Mouse (Mus musculus) layer of hippocampus, adult 8-10 months (tissue): ENCODE data around the gene Lrit3. TPM values are rescaled to one million over a fixed set of nuclear protein-coding genes. Genes with fewer than 3 reads are reported as not detected.
A peak's percentile ranks its signal among the peaks of the same experiment; 100 is the strongest.

Source experiments
- DNase-seq, 2 experiments: peaks; one replicate each; pipeline ENCODE4 v3.0.0; 2022; ENCODE audit warnings: low spot score in 2 of 2
- total RNA-seq, 4 experiments: library from RNA; stranded (reverse); gene quantifications; 2 replicates each; pipeline ENCODE4 v1.2.4; 2022

Lrit3 gene
- total RNA-seq, result under 1 TPM in 1 of 4 experiments, not detected in 3; 0.18 TPM

DNA sequence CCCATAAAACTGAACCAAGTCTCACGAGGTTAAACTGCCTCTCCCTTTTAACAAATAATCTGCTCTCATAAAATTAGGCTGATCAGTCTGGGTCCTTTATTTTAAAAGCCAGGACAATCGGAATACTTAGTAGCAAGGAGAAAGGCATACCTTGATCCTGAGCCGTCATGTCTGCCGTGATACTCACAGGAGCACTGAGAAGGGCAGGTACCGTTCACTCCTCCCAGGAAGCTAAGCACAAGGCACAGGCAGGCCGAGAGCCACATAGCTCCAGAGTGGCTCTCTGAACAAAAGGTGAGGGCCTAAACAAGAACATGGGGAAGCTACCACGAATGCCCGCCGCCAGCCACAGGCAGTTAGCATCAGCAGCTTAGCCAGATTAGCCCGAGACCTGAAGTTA, at the start of gene Lrit3:
Lrit3 (minus strand) TSS at position 266 of the 400 bp plus-strand sequence.
- no peak for DNase-seq

DNA sequence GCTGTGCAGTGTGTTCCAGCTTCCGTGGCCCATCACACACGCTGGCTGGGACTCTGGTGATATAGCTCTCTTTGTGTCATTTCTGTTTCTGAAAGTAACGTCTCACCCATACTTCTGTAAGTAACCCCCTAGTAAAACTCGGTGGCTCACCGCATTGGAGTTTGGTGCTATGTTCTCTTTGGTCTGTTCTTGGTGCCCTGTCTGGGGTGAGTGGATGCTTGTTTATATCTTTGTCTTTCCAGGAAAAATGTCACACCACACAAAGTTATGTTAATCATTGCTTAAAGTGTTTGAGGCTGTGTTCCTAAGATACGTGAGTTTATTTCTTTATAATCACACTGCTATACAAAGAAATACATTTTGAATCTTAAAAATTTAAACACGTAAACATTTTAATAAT, 43.0 kb upstream of the Lrit3 start:
- no peak for DNase-seq

- DNase-seq, result no peak
Observed at GRCm38 (mm10) chr3:129845868-129846267, 42.0 kb upstream of the Lrit3 start.

- no peak for DNase-seq
Observed at GRCm38 (mm10) chr3:129838017-129838416, 34.2 kb upstream of the Lrit3 start.

DNA sequence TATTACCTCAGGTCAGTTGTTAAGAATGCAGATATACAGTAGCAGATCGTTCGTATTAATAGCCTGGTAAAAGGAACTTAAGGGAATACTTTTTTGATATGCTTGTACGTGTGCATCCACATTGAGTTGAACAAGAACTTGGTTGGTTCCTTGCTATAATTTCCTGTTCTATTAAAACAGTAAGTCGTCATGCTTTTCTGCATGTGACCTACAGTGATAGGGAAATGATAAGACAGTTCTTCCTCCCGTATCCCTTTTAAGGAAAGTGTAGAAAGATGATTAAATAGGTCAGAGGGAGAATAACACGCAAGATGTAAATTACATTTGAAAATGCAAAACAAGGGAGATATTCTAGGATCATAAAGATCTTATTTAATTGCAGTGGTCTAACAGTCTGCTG, 33.1 kb upstream of the Lrit3 start:
- no peak for DNase-seq

- no peak for DNase-seq
Observed at GRCm38 (mm10) chr3:129836051-129836697, 32.3 kb upstream of the Lrit3 start.

- DNase-seq, result no peak
Observed at GRCm38 (mm10) chr3:129835388-129835934, 31.6 kb upstream of the Lrit3 start, which contains the start of gene Cfi. Cfi (plus strand) TSS chr3:129835884.

- peak; percentile 93 to 96 for DNase-seq
Observed at GRCm38 (mm10) chr3:129831035-129831568, 27.3 kb upstream of the Lrit3 start, which contains the start of gene Gar1. Gar1 (minus strand) TSS chr3:129831396.

- no peak for DNase-seq
Observed at GRCm38 (mm10) chr3:129830626-129831025, 26.8 kb upstream of the Lrit3 start.

DNA sequence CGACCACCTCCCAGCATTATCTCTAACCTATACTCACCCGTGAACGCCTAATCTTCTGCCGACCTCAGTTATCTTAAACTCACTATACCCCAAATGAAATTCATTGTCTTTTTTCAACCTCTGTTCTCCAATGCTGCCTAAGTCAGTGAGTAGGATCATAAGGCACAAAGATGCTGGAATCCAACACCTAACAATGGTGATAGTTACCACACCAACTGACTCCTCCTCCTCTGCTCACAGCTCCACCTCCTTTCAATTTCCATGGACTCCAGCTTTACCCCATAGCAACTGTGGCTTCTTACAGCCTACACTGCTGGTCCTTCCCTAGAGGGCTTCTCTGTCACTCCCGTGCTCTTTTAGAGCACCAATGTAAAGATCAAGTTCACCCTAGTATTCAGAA, 23.9 kb upstream of the Lrit3 start:
- no peak for DNase-seq

- DNase-seq, result no peak
Observed at GRCm38 (mm10) chr3:129826691-129827090, 22.9 kb upstream of the Lrit3 start.

- DNase-seq, result no peak
Observed at GRCm38 (mm10) chr3:129824891-129825290, 21.1 kb upstream of the Lrit3 start.

- DNase-seq, result no peak
Observed at GRCm38 (mm10) chr3:129824146-129824545, 20.3 kb upstream of the Lrit3 start.

DNA sequence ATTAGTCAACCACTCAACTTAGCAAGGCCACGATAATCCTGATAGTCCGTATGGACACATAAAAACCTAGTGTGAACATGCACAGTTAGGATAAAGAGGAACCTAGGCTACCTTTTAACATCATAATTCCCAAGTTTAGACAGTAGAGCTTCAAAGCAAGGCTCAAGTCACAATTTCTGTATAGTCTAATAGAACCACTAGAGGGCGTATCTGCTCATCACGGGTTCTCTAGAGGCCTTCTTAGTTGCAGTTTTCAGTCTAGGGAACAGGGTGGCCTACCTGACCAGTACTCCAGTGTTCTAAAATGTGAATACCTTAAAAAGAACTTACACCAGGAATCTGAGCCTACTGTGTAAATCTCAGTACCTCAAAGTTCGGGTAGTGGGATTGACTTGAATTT, 19.5 kb upstream of the Lrit3 start:
- no peak for DNase-seq

- DNase-seq, result no peak
Observed at GRCm38 (mm10) chr3:129822206-129822775, 18.5 kb upstream of the Lrit3 start, which contains the start of gene Rrh. Rrh (minus strand) TSS chr3:129822587.

DNA sequence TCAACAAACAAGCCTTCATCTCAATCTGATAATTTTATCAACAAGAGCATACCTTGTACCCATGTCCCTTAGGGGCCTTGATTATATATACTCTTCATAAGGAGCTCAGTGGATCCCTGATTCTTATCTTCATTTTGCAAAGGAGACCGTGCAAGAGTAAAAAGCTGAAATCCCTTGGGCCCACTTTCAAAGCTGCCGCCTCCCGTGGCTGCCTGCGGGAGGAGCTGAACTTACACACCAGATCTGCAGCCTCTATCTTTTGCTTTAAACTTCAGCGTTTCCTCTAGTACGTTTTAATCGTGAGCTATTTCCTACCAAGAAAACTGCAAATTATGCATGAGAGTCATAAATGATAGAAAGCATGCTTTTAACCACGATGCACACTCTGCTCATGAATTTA, 17.9 kb upstream of the Lrit3 start:
- no peak for DNase-seq

GRCm38 (mm10) chr3:129820847-129821246, 17.0 kb upstream of the Lrit3 start:
- no peak for DNase-seq

GRCm38 (mm10) chr3:129799011-129799410, 4.8 kb downstream of the Lrit3 start:
- no peak for DNase-seq

DNA sequence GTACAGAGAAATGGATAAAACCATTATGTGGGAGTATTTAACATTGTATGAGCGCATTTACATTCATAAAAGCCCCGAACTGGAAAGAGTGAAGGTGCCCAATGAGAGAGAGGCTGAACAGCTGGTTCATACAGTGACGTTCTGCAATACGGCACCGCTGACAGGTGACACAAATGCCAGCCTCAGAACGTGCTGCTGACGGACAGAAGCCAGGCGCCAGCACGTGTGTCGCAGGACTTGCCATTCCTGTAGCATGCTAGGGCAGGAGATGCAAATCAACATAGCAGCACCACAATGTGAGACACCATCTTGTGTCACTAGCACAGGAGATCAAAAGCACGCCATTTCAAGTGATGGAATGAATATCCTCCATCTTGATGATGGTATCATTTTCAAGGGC, 5.3 kb downstream of the Lrit3 start:
- no peak for DNase-seq

- no peak for DNase-seq
Observed at GRCm38 (mm10) chr3:129797341-129797740, 6.5 kb downstream of the Lrit3 start.

DNA sequence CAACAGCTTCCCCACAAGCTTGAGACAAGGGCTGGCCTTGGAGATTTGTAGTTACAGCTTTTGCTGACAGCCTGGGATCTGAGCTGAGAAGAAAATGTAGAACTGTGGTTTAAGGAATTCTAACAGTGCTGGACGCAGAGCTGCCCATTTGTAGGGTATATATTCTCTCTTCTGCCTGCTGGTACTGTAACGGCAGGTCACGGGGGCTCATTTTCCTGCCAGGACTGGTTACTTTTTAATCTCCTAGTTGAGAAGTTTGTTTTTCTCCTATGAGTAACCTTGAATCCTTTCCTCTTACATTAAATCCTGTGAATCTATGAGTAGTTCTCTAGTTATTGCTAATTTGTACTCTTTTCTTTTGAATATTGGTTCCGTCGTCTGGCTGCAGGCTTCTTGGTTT, 10.0 kb downstream of the Lrit3 start:
- no peak for DNase-seq

DNA sequence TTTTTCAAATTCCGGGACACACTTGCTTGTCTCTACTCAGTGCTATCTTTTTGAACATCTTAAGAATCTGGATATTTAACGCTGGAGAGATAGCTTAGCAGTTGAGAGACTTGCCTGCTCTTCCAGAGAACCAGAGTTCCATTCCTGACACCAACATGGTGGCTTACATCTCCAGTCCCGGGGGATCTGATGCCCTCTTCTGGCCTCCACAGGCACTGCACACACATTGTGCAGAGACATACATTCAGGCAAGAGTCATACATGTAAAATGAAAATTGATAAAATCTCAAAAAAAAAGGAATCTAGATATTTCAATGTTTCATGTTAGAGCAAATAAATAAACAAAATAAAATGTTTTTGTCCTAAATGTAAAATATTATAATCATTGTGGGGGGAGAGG, 21.1 kb downstream of the Lrit3 start:
- no peak for DNase-seq

- no peak for DNase-seq
Observed at GRCm38 (mm10) chr3:129781435-129781834, 22.4 kb downstream of the Lrit3 start.
